Mouse (Mus musculus) E14TG2a.4 (cell line): ENCODE measurements around the gene Arl15.

Experiments used
- CTCF ChIP-seq: conservative IDR thresholded peaks from 2 replicates; pipeline ENCODE4 v1.5.1; 2014; ENCODE audit warnings: low read length
- NANOG ChIP-seq: IDR thresholded peaks from 2 replicates; pipeline ENCODE4 v1.6.1; 2014; ENCODE audit warnings: borderline replicate concordance, low read length, mixed read lengths
- POU5F1 ChIP-seq: IDR thresholded peaks from 2 replicates; pipeline ENCODE4 v1.6.1; 2014; ENCODE audit warnings: low read length, borderline replicate concordance

DNA sequence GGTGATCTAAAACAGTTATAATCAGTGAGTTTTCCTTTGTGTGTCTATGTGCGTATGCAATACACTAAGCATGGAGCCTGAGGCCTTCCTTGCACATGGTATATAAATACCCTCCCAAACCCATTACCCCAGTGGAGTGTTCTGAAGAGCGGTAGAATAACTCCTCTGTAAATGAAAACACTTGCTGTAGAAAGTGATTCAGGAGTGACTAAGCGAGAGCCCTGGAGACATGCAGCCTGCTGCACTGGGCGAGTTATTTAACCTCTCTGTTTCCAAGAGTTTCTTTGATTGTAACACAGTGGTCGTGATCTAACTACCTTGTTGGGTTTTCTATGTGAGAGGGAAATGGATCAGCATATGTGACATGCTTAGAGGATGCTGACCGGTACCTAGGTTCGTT lies 266.9 kb downstream of the Arl15 start:
- no peak for TF ChIP-seq CTCF
- no peak for TF ChIP-seq POU5F1
- TF ChIP-seq NANOG, result no peak
